Mouse (Mus musculus): Measurements from ENCODE around the gene Cd36.

The Cd36 gene

DNA sequence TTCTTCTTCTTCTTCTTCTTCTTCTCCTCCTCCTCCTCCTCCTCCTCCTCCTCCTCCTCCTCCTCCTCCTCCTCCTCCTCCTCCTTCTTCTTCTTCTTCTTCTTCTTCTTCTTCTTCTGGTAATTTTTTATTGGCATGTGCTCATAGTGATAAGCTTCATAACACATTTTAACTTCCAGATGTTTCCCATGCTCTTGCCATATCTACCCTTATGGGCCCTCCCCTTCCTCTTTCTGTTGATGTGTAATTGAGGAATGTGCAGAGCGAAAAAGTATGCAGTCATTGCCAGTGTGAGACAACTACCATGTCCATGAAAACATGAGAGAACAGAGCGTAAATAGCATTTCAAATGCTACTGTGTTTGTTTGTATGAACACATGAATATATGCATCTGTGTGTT is 118.3 kb downstream of the Cd36 start:
- DNase-seq = no peak

DNA sequence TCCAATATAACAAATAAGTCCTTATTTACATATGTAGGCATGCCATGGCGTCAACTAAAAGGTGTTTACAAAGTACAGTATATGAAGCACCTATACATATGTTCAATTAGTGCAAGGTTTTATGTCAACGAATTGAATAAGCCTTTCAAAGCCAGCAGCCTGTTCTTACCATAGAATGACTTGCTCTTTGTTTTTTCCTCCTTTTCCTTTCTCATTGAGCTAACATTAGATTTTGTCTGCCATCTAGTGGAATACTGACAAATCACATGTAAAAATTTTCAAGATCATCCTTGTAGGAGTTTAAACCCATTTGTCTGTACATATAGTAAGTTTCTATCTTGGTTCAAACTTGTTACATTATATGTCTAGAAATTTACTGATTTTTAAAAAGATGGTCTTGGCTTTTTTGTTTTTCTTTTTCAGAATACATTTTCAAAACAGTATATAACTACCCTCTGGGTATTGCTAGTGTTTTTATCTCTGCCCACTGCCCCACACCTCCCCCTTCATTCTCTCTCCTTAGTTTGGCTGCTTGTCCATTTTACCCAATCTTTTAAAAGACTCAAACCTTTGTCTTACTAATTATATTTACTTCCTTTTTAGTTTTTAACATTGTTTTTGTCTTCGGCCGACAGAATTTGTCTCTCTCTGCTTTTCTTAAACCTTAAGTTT is 122.5 kb downstream of the Cd36 start:
- DNase-seq = peak; percentile 25

DNA sequence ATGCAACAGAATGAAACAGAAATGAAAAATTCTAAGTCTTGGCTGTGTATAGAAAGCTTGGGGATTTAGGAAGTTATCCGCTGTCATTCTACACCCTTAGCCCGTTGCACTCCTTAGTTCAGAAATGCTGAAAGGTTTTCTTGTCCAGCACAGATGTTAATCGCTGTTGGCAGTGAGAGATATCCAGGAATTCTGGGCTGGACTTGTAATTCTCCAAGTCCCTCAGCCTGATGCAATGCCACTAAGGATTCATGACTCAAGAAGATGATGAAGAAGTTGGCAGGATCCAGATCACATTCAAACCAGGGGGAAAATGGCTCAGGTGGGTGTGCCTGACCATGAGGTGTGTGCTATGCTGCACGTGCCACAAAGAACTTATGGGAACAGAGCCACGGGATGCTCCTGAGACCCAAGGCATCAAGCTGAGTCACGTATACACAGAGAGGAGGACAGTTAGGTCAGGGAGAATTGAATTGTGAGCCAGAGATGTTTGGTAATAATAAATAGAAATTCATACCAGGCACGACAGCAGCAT is 135.1 kb downstream of the Cd36 start:
- no peak for DNase-seq

DNA sequence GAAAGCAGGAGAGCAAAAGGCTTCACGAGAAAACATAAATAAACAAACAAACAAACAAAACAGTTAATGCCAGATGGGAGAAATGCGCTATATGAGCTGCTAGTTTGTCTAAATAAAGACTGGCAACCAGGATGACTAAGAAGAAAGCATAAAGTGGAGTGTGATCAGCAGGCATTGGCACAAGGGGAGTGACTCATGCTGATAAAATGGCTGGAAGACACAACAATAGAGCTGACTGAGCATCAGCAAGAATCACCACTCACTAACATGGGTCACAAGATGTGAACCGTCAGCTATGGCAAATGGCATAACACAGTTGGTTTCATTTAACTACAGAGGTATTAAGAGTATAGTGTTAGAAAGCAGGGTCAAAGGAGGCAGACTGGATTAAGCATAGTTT is 140.3 kb downstream of the Cd36 start:
- DNase-seq = no peak

DNA sequence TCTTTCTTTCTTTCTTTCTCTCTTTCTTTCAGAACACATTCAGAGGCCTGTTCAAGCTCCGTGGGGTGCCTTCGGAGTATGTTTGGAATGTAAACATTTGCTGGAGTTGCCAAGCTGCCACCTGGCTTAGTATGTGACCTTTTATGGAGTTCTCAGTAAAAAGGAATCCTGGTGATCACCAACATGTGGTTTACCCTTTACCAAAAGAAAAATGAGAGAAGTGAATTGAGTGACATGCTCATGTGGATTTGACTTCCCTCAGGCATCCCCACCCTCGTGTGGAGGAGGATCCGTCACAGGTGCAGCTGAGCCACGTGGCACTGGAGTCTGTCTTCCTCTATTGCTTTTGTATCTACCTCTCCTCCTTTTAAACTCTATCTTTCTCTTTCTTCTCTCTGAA is 141.5 kb downstream of the Cd36 start:
- DNase-seq = no peak

DNA sequence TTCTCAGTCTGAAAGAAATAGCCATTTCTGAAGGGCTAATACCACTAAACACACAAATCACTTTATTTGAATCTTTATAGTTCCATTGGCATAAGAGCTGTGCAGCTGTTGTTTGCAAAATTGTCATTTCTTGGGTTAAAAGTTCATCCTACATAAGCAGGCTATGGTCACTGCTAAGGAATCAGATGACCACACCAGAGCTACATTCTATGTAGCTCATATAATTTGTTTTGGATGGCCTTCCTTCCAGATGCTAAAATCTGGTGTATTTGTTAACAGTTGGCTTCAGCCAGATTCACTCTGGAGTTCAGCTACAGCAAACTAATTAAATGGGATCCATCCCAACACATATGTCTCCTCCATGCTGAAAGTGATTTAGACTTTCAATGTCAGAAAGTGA is 142.1 kb downstream of the Cd36 start:
- no peak for DNase-seq

DNA sequence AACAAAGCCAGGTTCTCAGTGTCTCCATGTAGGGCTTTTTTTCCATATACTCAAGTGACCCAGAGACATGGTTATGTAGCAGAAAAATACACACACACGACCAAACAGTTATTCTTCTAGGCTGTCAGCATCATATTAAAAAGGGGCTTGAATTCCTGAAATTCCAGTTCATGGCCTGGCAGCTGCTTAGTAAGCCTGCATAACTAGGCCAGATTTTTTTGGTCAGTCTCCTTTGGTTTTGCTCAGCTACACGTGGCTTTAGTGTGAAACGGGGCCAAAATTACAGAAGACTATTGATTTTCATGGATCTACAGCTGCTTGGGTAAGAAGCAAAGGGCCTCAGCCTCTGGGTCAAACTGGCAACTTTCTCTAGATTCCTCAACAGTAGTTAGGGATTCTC is 148.8 kb downstream of the Cd36 start:
- DNase-seq = no peak

All from cerebellum, adult 9-10 months (tissue).